Mouse (Mus musculus): ENCODE measurements around the gene Lars2. TPM values are rescaled to one million over a fixed set of nuclear protein-coding genes. Genes with fewer than 3 reads are reported as not detected.
"Not testable (repeated sequence)": the region's sequence is repeated elsewhere in the genome, so short reads cannot be mapped to it uniquely, and the experiment has no call there.

Lars2 gene
- polyA plus RNA-seq, 1 experiment from 2014 or later = 1,217 TPM

- Histone ChIP-seq H3K4me1 (replicated peaks; ENCODE audit: control insufficient read depth, insufficient read depth, low read length) (peaks cover 8% of the 10 kb centered on the region; the same call in 1 of the 2 replicates), H3K4me3 (ENCODE audit: low read depth, low read length) (no peak overlapping the region), H3K36me3 (ENCODE audit: control insufficient read depth, insufficient read depth, low read length) (no peaks in the 10 kb centered on the region), H3K27me3 (replicated peaks; ENCODE audit: control insufficient read depth, insufficient read depth, low read length) (no peaks in the 10 kb centered on the region), H3K9ac (ENCODE audit: low read depth, low read length) (no peak overlapping the region), H3K9me3 (ENCODE audit: control insufficient read depth, low read length) (no peaks in the 10 kb centered on the region), H3K27ac (ENCODE audit: low read depth, low read length) (no peak overlapping the region), H3K4me2 (no peak overlapping the region)
- DNase-seq (ENCODE audit: low spot score) (no peak), ATAC-seq (replicated peaks; ENCODE audit: low FRiP score) (0 out of 2 replicates have a peak, but pooled peaks have one; percentile 27)
- 84% methylated on average over 5 of the region's 5 CpGs for WGBS
Measured at GRCm38 (mm10) chr9:123385352-123386198, 18.8 kb downstream of the Lars2 start.

- WGBS = 75% methylated on average over 3 of the region's 3 CpGs
- no peak overlapping the region for H3K4me2 ChIP-seq
- no peak overlapping the region for H3K27ac ChIP-seq (ENCODE audit: low read depth, low read length)
- DNase-seq (ENCODE audit: low spot score) (no peak), ATAC-seq (replicated peaks; ENCODE audit: low FRiP score) (peak; percentile 80)
- H3K4me3 ChIP-seq (ENCODE audit: low read depth, low read length) = no peak overlapping the region
- H3K36me3 ChIP-seq (ENCODE audit: control insufficient read depth, insufficient read depth, low read length) = no peaks in the 10 kb centered on the region
- no peaks in the 10 kb centered on the region for H3K27me3 ChIP-seq (replicated peaks; ENCODE audit: control insufficient read depth, insufficient read depth, low read length)
- H3K9ac ChIP-seq (ENCODE audit: low read depth, low read length) = no peak overlapping the region
- H3K4me1 ChIP-seq (replicated peaks; ENCODE audit: control insufficient read depth, insufficient read depth, low read length) = peaks cover 8% of the 10 kb centered on the region; the same call in 1 of the 2 replicates
- no peaks in the 10 kb centered on the region for H3K9me3 ChIP-seq (ENCODE audit: control insufficient read depth, low read length)
Measured at GRCm38 (mm10) chr9:123386347-123386746, 19.6 kb downstream of the Lars2 start.

GRCm38 (mm10) chr9:123388087-123389007, 21.6 kb downstream of the Lars2 start:
- H3K4me2 ChIP-seq; H3K27me3 ChIP-seq (replicated peaks; ENCODE audit: control insufficient read depth, insufficient read depth, low read length); H3K4me3 ChIP-seq (ENCODE audit: low read depth, low read length); H3K36me3 ChIP-seq (ENCODE audit: control insufficient read depth, insufficient read depth, low read length); H3K9ac ChIP-seq (ENCODE audit: low read depth, low read length); H3K27ac ChIP-seq (ENCODE audit: low read depth, low read length); H3K4me1 ChIP-seq (replicated peaks; ENCODE audit: control insufficient read depth, insufficient read depth, low read length); ATAC-seq (replicated peaks; ENCODE audit: low FRiP score); DNase-seq (ENCODE audit: low spot score); H3K9me3 ChIP-seq (ENCODE audit: control insufficient read depth, low read length): not testable (repeated sequence)
- WGBS = 90% methylated on average over 12 of the region's 21 CpGs

GRCm38 (mm10) chr9:123391140-123391849, 24.6 kb downstream of the Lars2 start:
- Histone ChIP-seq H3K27ac (ENCODE audit: low read depth, low read length) (no peak overlapping the region), H3K9me3 (ENCODE audit: control insufficient read depth, low read length) (no peaks in the 10 kb centered on the region), H3K4me2 (no peak overlapping the region), H3K4me3 (ENCODE audit: low read depth, low read length) (no peak overlapping the region), H3K27me3 (replicated peaks; ENCODE audit: control insufficient read depth, insufficient read depth, low read length) (no peaks in the 10 kb centered on the region), H3K9ac (ENCODE audit: low read depth, low read length) (no peak overlapping the region), H3K4me1 (replicated peaks; ENCODE audit: control insufficient read depth, insufficient read depth, low read length) (peaks cover 3% of the 10 kb centered on the region; the same call in 1 of the 2 replicates), H3K36me3 (ENCODE audit: control insufficient read depth, insufficient read depth, low read length) (no peaks in the 10 kb centered on the region)
- WGBS = 73% methylated on average over 5 of the region's 5 CpGs
- ATAC-seq (replicated peaks; ENCODE audit: low FRiP score) (no peak), DNase-seq (ENCODE audit: low spot score) (no peak)

GRCm38 (mm10) chr9:123394856-123395255, 28.1 kb downstream of the Lars2 start:
- WGBS = 49% methylated on average over 6 of the region's 6 CpGs
- H3K27ac ChIP-seq (ENCODE audit: low read depth, low read length) = no peak overlapping the region

GRCm38 (mm10) chr9:123397701-123398100, 31.0 kb downstream of the Lars2 start:
- Histone ChIP-seq H3K9ac (ENCODE audit: low read depth, low read length) (no peak overlapping the region), H3K4me2 (no peak overlapping the region), H3K27ac (ENCODE audit: low read depth, low read length) (no peak overlapping the region), H3K36me3 (ENCODE audit: control insufficient read depth, insufficient read depth, low read length) (no peaks in the 10 kb centered on the region), H3K9me3 (ENCODE audit: control insufficient read depth, low read length) (no peaks in the 10 kb centered on the region), H3K27me3 (replicated peaks; ENCODE audit: control insufficient read depth, insufficient read depth, low read length) (no peaks in the 10 kb centered on the region), H3K4me1 (replicated peaks; ENCODE audit: control insufficient read depth, insufficient read depth, low read length) (no peaks in the 10 kb centered on the region), H3K4me3 (ENCODE audit: low read depth, low read length) (no peak overlapping the region)
- no peak for ATAC-seq (replicated peaks; ENCODE audit: low FRiP score)
- 74% methylated on average over 6 of the region's 6 CpGs for WGBS
- DNase-seq (ENCODE audit: low spot score) = no peak

More at GRCm38 (mm10) chr9:123394856-123395255, 28.1 kb downstream of the Lars2 start:
- Histone ChIP-seq H3K27me3 (replicated peaks; ENCODE audit: control insufficient read depth, insufficient read depth, low read length) (no peaks in the 10 kb centered on the region), H3K4me1 (replicated peaks; ENCODE audit: control insufficient read depth, insufficient read depth, low read length) (no peaks in the 10 kb centered on the region), H3K9me3 (ENCODE audit: control insufficient read depth, low read length) (no peaks in the 10 kb centered on the region), H3K4me2 (no peak overlapping the region), H3K36me3 (ENCODE audit: control insufficient read depth, insufficient read depth, low read length) (no peaks in the 10 kb centered on the region), H3K9ac (ENCODE audit: low read depth, low read length) (no peak overlapping the region), H3K4me3 (ENCODE audit: low read depth, low read length) (no peak overlapping the region)
- ATAC-seq (replicated peaks; ENCODE audit: low FRiP score) = no peak
- no peak for DNase-seq (ENCODE audit: low spot score)

- no peaks in the 10 kb centered on the region for H3K4me1 ChIP-seq (replicated peaks; ENCODE audit: control insufficient read depth, insufficient read depth, low read length)
- no peaks in the 10 kb centered on the region for H3K27me3 ChIP-seq (replicated peaks; ENCODE audit: control insufficient read depth, insufficient read depth, low read length)
- WGBS = 88% methylated on average over 3 of the region's 3 CpGs
- no peak for DNase-seq (ENCODE audit: low spot score)
- no peak overlapping the region for H3K4me3 ChIP-seq (ENCODE audit: low read depth, low read length)
- no peak overlapping the region for H3K27ac ChIP-seq (ENCODE audit: low read depth, low read length)
- no peak overlapping the region for H3K4me2 ChIP-seq
- H3K36me3 ChIP-seq (ENCODE audit: control insufficient read depth, insufficient read depth, low read length) = no peaks in the 10 kb centered on the region
- no peaks in the 10 kb centered on the region for H3K9me3 ChIP-seq (ENCODE audit: control insufficient read depth, low read length)
- ATAC-seq (replicated peaks; ENCODE audit: low FRiP score) = no peak
- H3K9ac ChIP-seq (ENCODE audit: low read depth, low read length) = no peak overlapping the region
Measured at GRCm38 (mm10) chr9:123402215-123402614, 35.5 kb downstream of the Lars2 start.

- no peaks in the 10 kb centered on the region for H3K4me1 ChIP-seq (replicated peaks; ENCODE audit: control insufficient read depth, insufficient read depth, low read length)
- H3K4me2 ChIP-seq = no peak overlapping the region
- no peaks in the 10 kb centered on the region for H3K27me3 ChIP-seq (replicated peaks; ENCODE audit: control insufficient read depth, insufficient read depth, low read length)
- no peak overlapping the region for H3K27ac ChIP-seq (ENCODE audit: low read depth, low read length)
- H3K9ac ChIP-seq (ENCODE audit: low read depth, low read length) = no peak overlapping the region
- no peak overlapping the region for H3K4me3 ChIP-seq (ENCODE audit: low read depth, low read length)
- no peaks in the 10 kb centered on the region for H3K36me3 ChIP-seq (ENCODE audit: control insufficient read depth, insufficient read depth, low read length)
- DNase-seq (ENCODE audit: low spot score) (no peak), ATAC-seq (replicated peaks; ENCODE audit: low FRiP score) (no peak)
- 78% methylated on average over 3 of the region's 3 CpGs for WGBS
- H3K9me3 ChIP-seq (ENCODE audit: control insufficient read depth, low read length) = no peaks in the 10 kb centered on the region
Measured at GRCm38 (mm10) chr9:123403031-123403430, 36.3 kb downstream of the Lars2 start.

All from liver, embryonic 11.5 days (tissue).